Mouse (Mus musculus) left cerebral cortex, adult 11 months (tissue): ENCODE data around the gene Stt3b.
A peak's percentile ranks its signal among the peaks of the same experiment; 100 is the strongest.

ENCODE experiments used
- DNase-seq: peaks from one replicate; pipeline ENCODE4 v3.0.0; 2022; ENCODE audit warnings: low spot score

The Stt3b gene

DNA sequence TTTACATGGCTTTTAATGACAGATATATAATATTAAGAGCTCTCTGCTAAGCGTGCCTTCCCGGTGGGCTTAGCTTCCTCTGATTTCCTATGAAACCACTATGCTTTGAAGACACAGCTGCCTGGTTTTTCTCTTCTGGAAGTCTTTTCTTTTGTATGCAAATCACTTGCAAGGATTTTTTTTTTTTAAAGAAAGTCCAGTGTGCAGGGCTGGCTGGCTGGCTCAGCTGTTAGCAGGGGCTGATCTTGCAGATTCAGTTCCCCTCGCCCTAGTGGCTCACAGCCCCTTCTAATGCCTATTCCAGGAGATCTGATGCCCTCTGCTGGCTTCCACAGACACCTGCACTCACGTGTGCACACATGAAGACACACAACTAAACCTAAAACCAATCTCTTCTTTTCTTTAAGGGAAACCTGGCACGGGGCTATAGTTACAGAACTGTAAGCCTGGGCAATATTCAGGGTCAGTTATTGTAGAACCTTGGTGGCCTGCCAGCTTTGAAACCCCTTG lies 96.4 kb downstream of the Stt3b start:
- no peak for DNase-seq

- peak; percentile 37 for DNase-seq
Measured at GRCm38 (mm10) chr9:115210535-115210934, 99.7 kb downstream of the Stt3b start.

- DNase-seq, result no peak
Measured at GRCm38 (mm10) chr9:115209737-115210136, 100.5 kb downstream of the Stt3b start.

GRCm38 (mm10) chr9:115206219-115206618 lies 104.0 kb downstream of the Stt3b start:
- DNase-seq, result no peak

GRCm38 (mm10) chr9:115205491-115205890 lies 104.7 kb downstream of the Stt3b start:
- DNase-seq, result no peak

DNA sequence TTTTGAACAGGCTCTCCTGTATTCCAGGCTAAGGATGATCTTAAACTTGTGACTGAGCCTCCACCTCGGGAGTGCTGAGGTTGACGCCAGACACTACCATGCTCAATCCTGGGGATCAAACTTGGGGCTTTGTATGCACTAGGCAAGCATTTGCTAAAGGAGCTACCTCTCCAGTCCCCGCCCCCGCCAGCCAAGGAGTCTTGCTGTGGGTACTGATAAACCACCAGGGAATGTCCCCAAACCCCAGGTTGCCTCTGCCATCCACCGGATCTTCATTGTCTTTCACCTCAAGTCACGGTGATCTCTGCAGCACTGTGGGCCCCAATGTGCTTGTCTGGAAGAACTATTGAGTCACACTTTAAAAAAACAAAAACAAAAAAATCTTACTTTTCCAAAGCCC lies 107.1 kb downstream of the Stt3b start:
- no peak for DNase-seq

DNA sequence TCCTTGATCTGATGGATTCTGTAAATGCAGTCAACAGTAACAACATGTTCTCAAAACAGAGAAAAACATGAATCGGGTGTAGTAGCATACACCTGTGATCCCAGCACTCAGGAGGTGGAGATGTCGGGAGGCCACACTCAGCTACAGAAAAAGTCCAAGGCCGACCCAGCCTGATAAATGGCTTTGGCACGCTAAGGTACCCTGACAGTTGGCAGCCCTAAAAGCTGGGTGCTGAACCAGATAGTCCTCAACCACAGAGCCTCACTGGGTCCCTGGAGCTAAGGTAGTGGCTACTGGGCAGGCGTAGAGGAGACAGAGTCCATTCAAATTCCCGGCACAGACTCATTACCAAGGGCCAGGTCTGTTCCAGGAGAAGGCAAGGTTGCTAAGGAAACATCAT lies 109.0 kb downstream of the Stt3b start:
- DNase-seq, result no peak

- DNase-seq, result no peak
Measured at GRCm38 (mm10) chr9:115200166-115200862, 109.9 kb downstream of the Stt3b start.

- no peak for DNase-seq
Measured at GRCm38 (mm10) chr9:115197082-115197481, 113.1 kb downstream of the Stt3b start.

GRCm38 (mm10) chr9:115192890-115193289 lies 117.3 kb downstream of the Stt3b start:
- no peak for DNase-seq
